Mouse (Mus musculus): ENCODE measurements around the gene Snd1.

The Snd1 gene

DNA sequence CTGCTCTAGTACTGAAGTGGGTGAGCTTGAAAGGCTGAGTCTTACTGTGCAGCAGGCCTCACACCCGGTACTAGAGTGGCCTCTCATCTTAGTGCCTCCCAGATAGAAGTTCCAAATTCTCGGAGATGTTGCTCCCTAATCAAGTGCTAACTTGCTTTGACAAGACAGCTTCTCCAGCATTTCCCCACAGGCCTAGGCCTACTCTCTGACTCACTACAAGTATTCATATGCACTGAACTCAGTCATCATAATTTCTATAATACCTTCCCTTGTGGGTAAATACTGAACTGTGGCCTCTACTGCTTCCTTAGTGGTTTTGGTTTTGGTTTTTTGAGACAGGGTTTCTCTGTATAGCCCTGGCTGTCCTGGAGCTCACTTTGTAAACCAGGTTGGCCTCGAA lies 348.4 kb downstream of the Snd1 start:
- no peak for DNase-seq

DNA sequence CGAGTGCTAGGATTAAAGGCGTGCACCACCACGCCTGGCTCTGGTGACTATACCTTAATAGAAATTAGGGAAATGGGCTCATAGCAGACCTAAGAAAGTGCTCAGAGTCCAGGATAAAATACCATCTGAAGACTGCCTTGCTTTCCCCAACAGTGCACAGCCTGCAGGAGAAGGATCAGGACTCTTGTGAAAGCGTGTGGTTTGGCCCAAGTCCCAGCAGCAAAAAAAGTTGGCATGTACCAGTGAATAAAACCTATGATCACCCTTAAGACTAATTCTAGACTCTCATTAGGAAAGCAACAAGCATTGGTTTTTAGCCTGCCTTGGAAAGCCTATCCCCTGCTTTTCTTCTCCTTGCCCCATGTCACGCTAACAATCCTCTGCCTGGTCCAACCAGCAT lies 348.9 kb downstream of the Snd1 start:
- no peak for DNase-seq

DNA sequence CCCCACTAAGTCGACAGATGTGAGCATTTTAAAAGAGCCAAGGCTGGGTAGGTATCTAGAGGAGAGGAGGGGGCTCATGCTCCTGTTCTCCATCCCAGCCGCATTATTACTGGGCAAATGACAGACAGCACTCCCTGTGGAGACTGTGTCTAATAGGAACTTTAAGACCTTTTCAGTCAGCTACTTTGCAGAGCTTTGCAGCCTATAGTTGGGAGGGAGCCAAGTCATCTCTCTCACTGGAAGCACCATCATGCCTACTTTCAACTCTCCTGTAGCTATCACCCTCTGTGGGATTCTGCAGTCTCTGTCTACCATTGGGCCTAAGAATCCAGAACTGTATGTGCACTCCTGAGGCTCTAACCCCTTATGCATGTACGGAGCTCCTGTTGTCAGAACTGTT lies 351.0 kb downstream of the Snd1 start:
- no peak for DNase-seq

GRCm38 (mm10) chr6:28826689-28827389 lies 351.9 kb downstream of the Snd1 start:
- no peak for DNase-seq

GRCm38 (mm10) chr6:28827565-28827964 lies 352.6 kb downstream of the Snd1 start:
- no peak for DNase-seq

DNA sequence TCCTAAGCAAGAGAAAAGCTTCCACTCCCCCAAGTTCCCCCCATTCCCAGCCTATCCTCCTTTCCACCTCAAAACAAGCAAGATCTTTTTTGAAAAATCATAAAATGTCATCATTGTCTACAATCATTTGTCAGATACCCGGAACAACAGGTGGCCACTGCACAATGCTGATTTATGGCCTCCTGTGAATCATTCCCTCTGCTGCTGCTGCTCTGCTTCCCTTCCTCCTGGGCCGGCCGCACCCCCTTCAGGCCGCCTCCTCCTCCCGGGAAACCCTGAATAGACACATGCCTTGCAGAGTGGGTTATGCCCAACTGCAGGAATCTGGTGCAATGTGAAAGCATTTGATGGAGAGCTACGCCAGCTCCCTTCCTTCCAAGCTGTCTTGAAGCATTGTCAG lies 353.7 kb downstream of the Snd1 start:
- no peak for DNase-seq

- no peak for DNase-seq
These were observed 355.4 kb downstream of the Snd1 start for GRCm38 (mm10) chr6:28830306-28830705.

GRCm38 (mm10) chr6:28831011-28831853 lies 356.3 kb downstream of the Snd1 start, which contains the start of gene Lrrc4:
Lrrc4 (minus strand) TSS chr6:28831747.
- DNase-seq, result no peak

DNA sequence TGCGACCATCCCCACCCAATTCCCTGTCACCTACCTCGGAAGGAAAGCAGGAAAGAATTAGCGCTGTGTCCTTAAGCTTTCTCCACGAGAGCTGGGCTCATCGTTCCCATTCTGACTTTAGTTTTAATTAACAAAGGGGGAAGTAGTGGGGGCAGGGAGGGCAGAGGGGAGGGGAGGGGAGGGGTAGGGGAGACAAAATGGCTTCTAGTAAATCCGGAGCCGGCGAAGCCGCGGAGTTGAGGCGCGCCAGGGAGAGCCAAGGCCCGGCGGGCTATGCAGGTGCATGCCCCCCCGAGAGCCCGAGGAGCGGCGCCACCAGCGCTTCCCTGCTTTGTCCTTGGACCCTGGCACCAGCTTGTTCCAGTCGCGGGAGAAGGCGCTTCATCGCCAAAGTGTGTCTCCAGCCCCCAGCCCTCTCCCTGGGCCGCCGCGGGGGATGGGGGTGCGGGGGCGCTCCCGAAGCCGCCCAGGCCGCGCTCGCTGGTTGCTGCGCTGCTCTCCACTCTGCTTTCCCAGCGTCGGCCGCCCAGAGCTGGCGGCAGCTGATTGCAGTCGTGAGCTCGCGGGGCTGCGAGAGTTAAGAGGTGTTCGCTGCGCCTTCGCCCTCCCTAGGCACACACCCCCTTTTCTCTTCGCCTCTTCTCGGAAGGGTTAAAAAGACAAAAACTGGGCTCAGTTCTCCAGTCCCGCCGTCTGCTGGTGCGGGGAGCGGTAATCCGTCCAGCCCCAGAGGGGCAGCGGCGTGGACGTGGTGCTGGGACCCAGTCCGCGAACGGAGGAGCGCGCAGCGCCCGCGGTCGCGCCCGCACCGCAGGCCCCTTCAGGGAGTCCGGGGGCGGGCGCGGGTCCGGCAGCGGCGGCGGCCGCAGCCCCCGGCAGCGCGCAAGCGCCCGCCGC lies 357.2 kb downstream of the Snd1 start:
- DNase-seq, result peak; percentile 26

- DNase-seq, result peak; percentile 21
These were observed 357.9 kb downstream of the Snd1 start for GRCm38 (mm10) chr6:28832751-28833291.

DNA sequence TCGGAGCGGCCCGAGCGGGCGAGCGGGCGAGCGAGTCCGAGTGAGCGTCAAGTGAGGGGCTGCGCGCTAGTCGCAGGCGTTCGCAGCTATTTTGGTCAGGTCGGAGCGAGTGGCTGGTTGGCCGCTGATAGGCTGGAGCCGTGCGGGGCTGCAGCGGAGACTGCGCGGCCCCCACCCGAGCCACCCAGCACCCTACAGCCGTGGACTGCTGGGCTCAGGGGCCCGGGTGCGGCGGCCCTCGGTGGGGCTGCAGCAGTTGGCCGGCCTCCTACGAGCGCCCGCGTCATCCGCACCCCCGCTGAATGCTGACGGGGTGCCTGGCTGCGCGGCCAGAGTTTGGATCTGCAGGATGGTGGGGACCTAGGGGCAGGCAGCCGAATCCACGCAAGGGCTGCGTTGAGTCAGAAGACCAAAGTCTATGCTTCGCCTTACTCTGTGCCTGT lies 358.5 kb downstream of the Snd1 start:
- peak; percentile 14 for DNase-seq

- DNase-seq, result no peak
These were observed 359.1 kb downstream of the Snd1 start for GRCm38 (mm10) chr6:28834046-28834445.

DNA sequence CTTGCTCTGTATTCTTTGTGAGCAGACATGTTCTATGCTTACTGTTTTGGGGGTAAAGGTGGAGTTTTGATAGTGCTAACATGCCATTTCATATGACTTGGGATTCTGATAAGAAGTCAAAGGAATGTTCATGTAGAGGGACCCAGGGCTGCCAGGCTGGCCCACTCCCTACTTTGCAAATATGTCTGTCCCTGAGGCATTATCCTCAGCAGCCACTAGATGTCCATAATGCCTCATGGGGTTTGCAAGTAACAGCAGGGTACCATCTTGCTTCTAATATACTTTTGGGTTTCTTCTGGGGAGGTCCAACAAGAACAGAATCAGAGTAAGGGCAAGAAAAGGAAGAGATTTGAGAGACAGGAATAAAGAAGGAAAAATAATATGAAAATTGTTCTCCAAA lies 361.7 kb downstream of the Snd1 start:
- DNase-seq, result no peak

DNA sequence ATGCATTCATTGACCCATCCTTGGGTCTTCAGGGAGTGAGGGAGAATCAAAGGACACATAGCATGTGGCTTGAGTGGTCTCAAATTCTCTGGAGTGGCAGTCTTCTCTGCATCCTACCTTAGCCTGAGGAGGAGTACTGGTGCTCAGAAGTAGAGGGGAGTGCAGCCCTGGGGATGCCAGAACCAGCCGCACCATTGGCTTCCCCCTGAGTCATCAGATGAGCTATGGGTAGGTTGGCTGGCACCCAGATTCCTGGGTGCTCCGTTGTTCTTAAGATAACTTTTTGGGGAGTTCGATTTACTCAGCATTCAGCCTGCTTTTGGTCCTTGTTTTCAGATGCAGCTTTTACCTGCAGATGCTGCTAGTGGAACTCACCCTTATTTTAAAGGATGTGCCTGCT lies 366.6 kb downstream of the Snd1 start:
- DNase-seq, result no peak

DNA sequence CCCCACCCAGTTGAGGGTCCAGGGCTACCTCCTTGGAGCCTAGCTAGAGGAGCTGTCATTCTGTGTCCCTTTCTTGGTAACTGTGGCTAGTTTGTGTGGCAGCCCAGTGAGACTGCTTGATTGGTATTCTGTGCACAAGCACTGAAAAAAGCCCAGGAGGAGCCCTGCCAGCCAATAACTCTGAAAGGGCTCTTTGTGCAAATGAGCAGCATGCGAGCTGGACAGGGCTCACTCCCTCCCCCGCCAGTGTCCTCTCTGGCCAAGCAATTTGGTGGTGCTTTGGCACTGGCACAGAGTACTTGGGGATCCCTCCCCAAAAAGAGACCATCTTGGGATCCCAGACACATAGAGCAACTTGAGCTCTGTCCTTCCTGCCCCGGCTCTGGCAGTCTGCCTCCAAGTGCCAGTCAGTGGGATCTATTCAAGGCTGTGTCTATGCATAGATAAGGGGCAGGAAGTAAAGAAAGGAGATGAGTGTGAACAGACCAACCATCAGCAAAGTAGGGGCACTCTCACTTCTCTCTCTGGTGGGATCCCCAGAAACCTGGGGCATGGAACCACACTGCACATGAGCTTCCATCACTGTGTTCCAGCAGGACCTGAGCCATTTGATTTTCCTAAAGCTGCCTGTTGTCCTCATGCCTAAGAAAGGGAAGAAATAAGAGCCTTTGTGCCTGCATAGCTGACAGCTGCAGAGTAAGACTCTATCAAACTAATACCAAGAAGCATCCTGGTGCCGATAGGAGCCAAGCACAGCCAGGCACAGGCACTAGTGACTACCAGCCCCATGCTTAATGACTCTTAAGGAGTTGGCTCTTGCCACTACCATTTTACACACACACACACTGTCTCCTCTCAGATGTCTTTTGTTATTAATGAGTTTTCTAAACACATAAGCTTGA lies 367.7 kb downstream of the Snd1 start:
- DNase-seq, result no peak

GRCm38 (mm10) chr6:28845610-28846009 lies 370.7 kb downstream of the Snd1 start:
- DNase-seq, result no peak

GRCm38 (mm10) chr6:28847616-28848015 lies 372.7 kb downstream of the Snd1 start:
- DNase-seq, result no peak

DNA sequence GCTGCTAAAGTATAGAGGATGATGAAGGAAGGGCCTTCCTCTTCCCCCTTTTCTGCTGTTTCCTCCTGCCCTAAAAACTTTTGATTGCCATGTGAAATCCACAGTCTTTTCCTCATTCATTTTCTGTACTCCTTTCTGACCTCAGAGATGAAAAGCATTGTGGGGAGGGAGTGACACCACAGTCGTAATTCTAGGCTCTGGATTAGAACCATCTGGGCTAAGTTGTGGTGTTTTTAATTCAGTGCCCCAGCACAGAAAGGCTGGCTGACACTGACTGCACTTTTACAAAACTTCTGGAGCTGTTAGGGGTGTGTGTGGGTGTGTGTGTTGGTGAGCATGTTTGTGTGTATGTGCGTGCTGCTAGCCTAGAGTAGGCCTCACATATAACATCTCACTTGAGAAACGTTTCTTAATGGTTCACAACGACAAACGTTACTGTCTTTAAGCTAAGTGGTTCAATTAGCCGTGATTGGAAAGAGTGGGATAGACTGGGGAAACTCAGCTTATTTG lies 373.4 kb downstream of the Snd1 start:
- no peak for DNase-seq

- no peak for DNase-seq
These were observed 374.0 kb downstream of the Snd1 start for GRCm38 (mm10) chr6:28848891-28849290.

- DNase-seq, result no peak
These were observed 374.4 kb downstream of the Snd1 start for GRCm38 (mm10) chr6:28849317-28849716.

DNA sequence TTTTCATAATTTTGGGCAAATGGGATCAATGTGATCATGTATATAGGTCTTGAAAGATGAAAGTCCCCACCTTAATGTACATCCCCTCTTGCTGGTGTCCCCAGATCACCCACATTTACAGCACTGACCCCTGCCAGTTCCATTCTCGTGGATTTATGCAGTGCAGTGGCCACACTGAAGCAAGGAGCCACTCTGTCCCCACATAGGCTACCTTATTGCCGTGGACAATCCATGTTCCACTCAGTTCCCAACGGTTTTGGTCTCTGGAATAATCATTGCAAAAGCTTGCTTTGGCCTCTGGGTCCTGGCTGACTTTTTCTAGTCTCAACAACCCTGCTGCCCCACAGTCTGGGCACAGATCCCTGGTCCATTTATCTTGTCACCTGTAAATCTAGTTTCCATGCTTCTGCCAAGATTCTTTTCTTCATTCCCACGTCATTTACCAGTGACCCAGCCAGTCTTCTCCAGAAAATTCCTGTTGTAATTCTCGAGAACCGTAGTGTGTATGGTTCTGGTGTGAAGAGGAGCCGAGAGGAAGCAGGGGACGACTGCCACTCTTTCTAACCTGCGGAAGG lies 375.5 kb downstream of the Snd1 start:
- DNase-seq, result no peak

All from kidney, adult 18-20 months (tissue).